Mouse (Mus musculus): ENCODE results near the gene Nav2. TPM values are rescaled to one million over a fixed set of nuclear protein-coding genes. Genes with fewer than 3 reads are reported as not detected.

The Nav2 gene
- polyA plus RNA-seq, 1 experiment from 2014 or later: 19.7 TPM

- H3K36me3 ChIP-seq (ENCODE audit: insufficient read depth): no peaks in the 10 kb centered on the region
- no peaks in the 10 kb centered on the region for H3K9me3 ChIP-seq (ENCODE audit: low read depth, low read length)
- WGBS: 70% methylated on average over 7 of the region's 7 CpGs
- no peak overlapping the region for H3K9ac ChIP-seq
- H3K4me3 ChIP-seq (ENCODE audit: low read depth, low read length): no peak overlapping the region
- H3K4me1 ChIP-seq (ENCODE audit: insufficient read depth): 0 out of 2 replicates have a peak, but pooled peaks cover 10% of the 10 kb centered on the region
- DNase-seq: no peak
- no peak for TF ChIP-seq CTCF (IDR thresholded peaks at IDR 0.05; ENCODE audit: low read depth)
- no peaks in the 10 kb centered on the region for H3K27me3 ChIP-seq (ENCODE audit: insufficient read depth, low read length)
- H3K4me2 ChIP-seq: no peak overlapping the region
- H3K27ac ChIP-seq (ENCODE audit: low read depth): no peak overlapping the region
- no peak for ATAC-seq (ENCODE audit: insufficient read depth)
Observed at GRCm38 (mm10) chr7:49143966-49144365, 235.4 kb downstream of the Nav2 start.

GRCm38 (mm10) chr7:49145749-49146670 is 237.5 kb downstream of the Nav2 start:
- no peaks in the 10 kb centered on the region for H3K36me3 ChIP-seq (ENCODE audit: insufficient read depth)
- H3K27me3 ChIP-seq (ENCODE audit: insufficient read depth, low read length): no peaks in the 10 kb centered on the region
- no peak overlapping the region for H3K4me2 ChIP-seq
- no peak overlapping the region for H3K4me3 ChIP-seq (ENCODE audit: low read depth, low read length)
- WGBS: 35% methylated on average over 22 of the region's 22 CpGs
- no peaks in the 10 kb centered on the region for H3K9me3 ChIP-seq (ENCODE audit: low read depth, low read length)
- TF ChIP-seq CTCF (IDR thresholded peaks at IDR 0.05; ENCODE audit: low read depth): 0 out of 2 replicates have a peak, but pooled peaks have one; percentile 14
- peak; percentile 67; the same call in 1 of the 2 replicates for ATAC-seq (ENCODE audit: insufficient read depth)
- H3K4me1 ChIP-seq (ENCODE audit: insufficient read depth): 0 out of 2 replicates have a peak, but pooled peaks cover 10% of the 10 kb centered on the region
- 0 out of 2 replicates have a peak overlapping the region, but pooled peaks have one; percentile 13 for H3K9ac ChIP-seq
- peak; percentile 54 for DNase-seq
- H3K27ac ChIP-seq (ENCODE audit: low read depth): no peak overlapping the region; the same call in 1 of the 2 replicates

DNA sequence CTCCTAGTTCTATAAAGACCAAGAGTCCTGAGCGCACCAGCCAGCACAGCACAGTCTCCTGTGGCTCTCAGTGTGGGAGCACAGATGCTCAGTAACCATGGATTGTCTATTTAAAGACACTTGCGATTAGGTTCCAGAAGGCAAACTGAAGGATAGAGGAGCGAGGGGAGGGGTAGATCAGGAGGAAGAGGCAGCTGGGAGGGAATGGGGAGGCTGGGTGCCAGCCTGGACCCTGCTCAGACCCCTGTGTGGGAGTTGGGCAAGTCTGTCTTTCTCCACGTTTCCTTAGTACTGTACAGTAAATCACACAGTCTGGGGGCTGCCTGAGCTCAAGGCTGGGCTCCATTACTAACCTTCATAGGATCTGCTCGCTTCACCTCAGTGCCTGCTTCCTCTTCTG is 243.8 kb downstream of the Nav2 start:
- Histone ChIP-seq H3K4me2 (no peak overlapping the region), H3K4me3 (ENCODE audit: low read depth, low read length) (no peak overlapping the region), H3K36me3 (ENCODE audit: insufficient read depth) (no peaks in the 10 kb centered on the region), H3K9me3 (ENCODE audit: low read depth, low read length) (no peaks in the 10 kb centered on the region), H3K4me1 (ENCODE audit: insufficient read depth) (no peaks in the 10 kb centered on the region), H3K9ac (no peak overlapping the region), H3K27ac (ENCODE audit: low read depth) (no peak overlapping the region), H3K27me3 (ENCODE audit: insufficient read depth, low read length) (no peaks in the 10 kb centered on the region)
- no peak for DNase-seq
- no peak for ATAC-seq (ENCODE audit: insufficient read depth)
- 67% methylated on average over 5 of the region's 5 CpGs for WGBS
- no peak for TF ChIP-seq CTCF (IDR thresholded peaks at IDR 0.05; ENCODE audit: low read depth)

- Histone ChIP-seq H3K27me3 (ENCODE audit: insufficient read depth, low read length) (no peaks in the 10 kb centered on the region), H3K9me3 (ENCODE audit: low read depth, low read length) (no peaks in the 10 kb centered on the region), H3K4me2 (no peak overlapping the region), H3K36me3 (ENCODE audit: insufficient read depth) (no peaks in the 10 kb centered on the region), H3K27ac (ENCODE audit: low read depth) (no peak overlapping the region), H3K4me3 (ENCODE audit: low read depth, low read length) (no peak overlapping the region), H3K9ac (no peak overlapping the region), H3K4me1 (ENCODE audit: insufficient read depth) (no peaks in the 10 kb centered on the region)
- no peak for ATAC-seq (ENCODE audit: insufficient read depth)
- WGBS: 62% methylated on average over 9 of the region's 9 CpGs
- no peak for DNase-seq
- TF ChIP-seq CTCF (IDR thresholded peaks at IDR 0.05; ENCODE audit: low read depth): no peak
Observed at GRCm38 (mm10) chr7:49152713-49153112, 244.2 kb downstream of the Nav2 start.

DNA sequence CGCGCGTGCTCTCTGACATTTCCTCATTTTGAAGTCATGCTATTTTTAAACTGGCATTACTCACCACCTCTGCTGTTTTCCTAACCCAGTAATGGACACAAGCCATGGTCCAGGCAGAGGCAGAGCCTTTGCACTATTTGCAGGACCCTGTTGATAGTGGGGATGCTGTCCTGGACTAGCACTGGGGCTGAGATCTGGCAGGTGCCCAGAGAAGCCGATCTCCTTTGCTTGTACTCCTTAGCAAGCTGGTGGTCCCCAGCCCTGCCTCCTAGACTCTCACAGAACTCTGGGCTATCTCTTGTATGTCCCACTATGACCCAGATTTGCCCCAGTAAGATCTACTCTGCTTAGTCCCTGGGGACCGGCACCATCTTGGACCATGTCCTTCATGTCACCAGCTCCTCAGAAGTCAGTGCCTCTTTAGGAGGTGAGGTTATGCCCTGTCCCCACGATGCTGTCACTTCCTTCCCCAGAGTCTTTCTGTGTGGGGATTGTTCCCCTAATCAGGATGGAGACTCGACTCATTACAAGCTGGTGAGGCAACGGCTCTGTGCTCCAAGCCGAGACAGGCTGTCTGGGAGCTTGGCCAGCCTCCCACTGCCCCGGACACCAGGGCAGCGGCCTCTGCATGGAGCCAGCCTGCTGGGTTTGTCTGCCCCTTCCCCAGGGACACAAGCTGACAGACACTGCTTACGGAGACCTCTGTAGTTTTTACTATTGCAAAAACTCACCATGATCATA is 250.3 kb downstream of the Nav2 start:
- H3K9me3 ChIP-seq (ENCODE audit: low read depth, low read length): no peaks in the 10 kb centered on the region
- peaks cover 11% of the 10 kb centered on the region for H3K4me1 ChIP-seq (ENCODE audit: insufficient read depth)
- 63% methylated on average over 12 of the region's 12 CpGs for WGBS
- peak; percentile 19 for DNase-seq
- ATAC-seq (ENCODE audit: insufficient read depth): peak; percentile 32; the same call in 1 of the 2 replicates
- 0 out of 2 replicates have a peak overlapping the region, but pooled peaks have one; percentile 33 for H3K27ac ChIP-seq (ENCODE audit: low read depth)
- no peak for TF ChIP-seq CTCF (IDR thresholded peaks at IDR 0.05; ENCODE audit: low read depth)
- no peak overlapping the region for H3K9ac ChIP-seq
- H3K36me3 ChIP-seq (ENCODE audit: insufficient read depth): no peaks in the 10 kb centered on the region
- H3K27me3 ChIP-seq (ENCODE audit: insufficient read depth, low read length): no peaks in the 10 kb centered on the region
- H3K4me3 ChIP-seq (ENCODE audit: low read depth, low read length): no peak overlapping the region
- H3K4me2 ChIP-seq: no peak overlapping the region

DNA sequence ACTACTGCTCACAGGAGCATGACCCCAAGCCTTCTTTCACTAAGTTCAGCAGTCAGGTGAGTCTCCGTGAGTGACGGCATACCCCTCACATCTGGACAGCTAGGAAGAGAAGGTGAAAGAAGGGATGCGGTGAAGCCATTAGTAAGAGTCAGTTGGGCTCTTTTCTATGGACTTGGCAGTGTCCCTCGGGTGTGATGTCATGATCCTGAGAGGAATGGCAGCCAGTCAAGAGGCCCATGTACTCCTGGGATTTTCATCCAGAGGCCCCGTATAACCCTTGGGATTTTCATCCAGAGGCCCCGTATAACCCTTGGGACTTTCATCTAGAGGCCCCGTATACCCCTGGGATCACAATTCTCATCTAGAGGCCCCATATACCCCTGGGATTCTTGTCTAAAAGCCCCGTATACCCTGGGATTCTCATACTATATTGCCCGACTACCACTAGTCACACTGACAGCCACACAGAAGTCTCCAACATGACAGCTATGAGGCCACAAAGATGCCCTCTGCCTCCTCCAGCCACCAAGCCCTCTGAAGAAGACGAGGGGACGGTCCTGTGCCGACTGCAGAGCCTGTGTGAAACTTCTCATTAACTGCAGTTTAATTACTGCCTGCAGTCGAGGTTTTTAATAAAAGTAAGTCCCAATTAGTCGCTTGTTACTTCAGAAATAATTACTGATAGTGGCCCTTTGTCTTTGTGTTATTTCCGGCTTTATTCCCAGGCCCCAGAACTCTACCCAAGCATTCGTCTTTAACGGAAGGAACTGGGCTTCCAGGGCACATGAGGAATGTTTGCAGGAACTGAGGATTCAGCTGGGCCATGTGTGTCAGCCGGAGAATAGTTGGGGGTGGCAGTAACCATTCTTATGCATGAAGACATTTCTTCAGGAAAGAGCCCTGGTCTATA is 251.4 kb downstream of the Nav2 start:
- no peaks in the 10 kb centered on the region for H3K9me3 ChIP-seq (ENCODE audit: low read depth, low read length)
- no peaks in the 10 kb centered on the region for H3K27me3 ChIP-seq (ENCODE audit: insufficient read depth, low read length)
- no peak for ATAC-seq (ENCODE audit: insufficient read depth)
- H3K4me3 ChIP-seq (ENCODE audit: low read depth, low read length): no peak overlapping the region
- no peak overlapping the region for H3K27ac ChIP-seq (ENCODE audit: low read depth)
- H3K36me3 ChIP-seq (ENCODE audit: insufficient read depth): no peaks in the 10 kb centered on the region
- TF ChIP-seq CTCF (IDR thresholded peaks at IDR 0.05; ENCODE audit: low read depth): no peak
- DNase-seq: peak; percentile 27
- no peak overlapping the region for H3K4me2 ChIP-seq
- no peak overlapping the region for H3K9ac ChIP-seq
- 77% methylated on average over 18 of the region's 18 CpGs for WGBS
- H3K4me1 ChIP-seq (ENCODE audit: insufficient read depth): peaks cover 11% of the 10 kb centered on the region
